Mouse (Mus musculus) kidney, postnatal 36 days (tissue): ENCODE measurements around the gene 4930579F01Rik.

ENCODE experiments used
- DNase-seq, 2 experiments: peaks; one replicate each; pipeline ENCODE4 v3.0.0; 2021 to 2022; ENCODE audit warnings: mixed read lengths in 2 of 2

4930579F01Rik gene

DNA sequence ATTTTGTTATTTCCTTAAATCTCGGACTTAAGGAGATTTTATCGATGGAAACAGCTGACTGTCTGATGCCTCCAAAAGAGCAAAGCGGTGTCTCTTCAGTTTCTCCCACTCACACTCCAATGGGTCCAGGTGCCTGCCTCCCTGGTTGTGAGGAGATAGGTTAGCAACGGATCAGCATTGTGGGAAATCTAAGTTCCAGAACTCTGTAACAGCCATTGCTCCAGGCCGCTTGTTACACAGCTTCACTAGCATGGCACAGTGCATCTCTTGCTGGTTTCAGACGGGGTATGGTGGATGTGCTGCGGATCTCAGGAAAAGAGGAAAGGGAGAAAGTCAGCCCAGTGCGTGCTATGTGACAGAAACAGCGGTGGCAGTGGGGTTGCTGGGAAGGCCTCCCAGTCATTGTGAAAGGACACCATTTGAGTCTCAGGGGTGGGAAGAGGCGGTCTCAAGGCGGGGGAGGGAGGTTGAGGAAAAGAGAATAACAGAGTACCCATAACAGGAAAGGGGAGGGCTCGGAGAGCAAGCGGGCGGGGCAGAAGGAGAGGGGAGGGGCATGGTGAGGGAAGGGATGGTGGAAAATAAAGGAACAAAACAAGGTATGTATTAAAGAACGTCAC lies at the start of gene 4930579F01Rik:
Gene 4930579F01Rik, minus strand, starts transcription at position 143 of the 620 bp plus-strand sequence.
- DNase-seq: no peak

DNA sequence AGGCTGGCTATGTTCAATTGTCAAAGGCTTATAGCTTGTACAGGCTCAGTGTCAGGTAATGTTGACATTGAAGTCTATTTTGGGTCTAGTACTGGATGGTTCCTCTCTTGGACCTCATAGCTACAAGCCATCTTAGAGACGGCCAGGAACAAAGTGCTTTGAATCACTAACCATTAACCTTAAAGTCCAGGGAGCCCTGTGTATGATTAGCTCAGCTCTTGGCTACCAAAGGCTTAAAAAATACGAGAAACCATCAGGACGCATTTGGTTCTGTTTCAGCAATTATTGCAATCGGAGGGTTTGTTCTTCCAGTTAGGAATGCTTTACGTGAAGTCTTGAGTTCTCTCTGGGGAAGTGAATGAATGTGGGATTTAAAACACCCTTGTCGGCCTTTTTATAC lies 49.3 kb upstream of the 4930579F01Rik start:
- peak; percentile 43 to 84 for DNase-seq

DNA sequence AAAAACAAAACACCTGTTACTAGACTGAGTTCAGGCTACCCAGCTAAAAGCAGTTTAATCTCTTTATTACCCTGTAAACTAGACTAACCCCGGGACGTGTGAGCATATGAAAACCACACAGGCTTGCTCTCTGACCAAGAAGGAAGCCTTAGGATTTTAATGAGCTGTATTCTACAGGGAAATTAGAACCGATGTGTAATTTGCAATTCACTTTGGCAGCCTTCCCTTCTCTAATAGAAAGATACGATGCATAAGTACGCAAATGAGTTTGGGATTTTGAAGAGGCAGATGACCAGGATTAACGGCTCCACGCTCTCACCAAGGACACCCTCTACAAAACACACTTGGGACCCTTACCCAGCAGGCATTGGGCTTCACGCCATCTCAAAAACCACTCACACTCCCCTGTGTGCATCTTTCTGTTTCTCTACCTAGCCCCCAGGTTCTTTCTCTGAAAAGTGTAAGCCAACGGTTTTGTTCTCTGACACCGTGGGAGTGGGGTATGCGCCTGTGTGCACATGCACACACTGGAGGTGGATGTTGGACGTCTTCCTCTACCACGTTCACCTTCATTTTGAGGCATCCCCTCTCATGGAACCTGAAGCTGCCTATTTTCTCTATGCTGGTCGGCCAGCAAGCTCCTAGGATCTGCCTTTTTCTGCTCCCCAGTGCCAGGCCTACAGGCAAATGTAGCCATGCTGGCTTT lies 48.5 kb upstream of the 4930579F01Rik start:
- peak in 1 of 2 experiments; percentile 27 for DNase-seq

DNA sequence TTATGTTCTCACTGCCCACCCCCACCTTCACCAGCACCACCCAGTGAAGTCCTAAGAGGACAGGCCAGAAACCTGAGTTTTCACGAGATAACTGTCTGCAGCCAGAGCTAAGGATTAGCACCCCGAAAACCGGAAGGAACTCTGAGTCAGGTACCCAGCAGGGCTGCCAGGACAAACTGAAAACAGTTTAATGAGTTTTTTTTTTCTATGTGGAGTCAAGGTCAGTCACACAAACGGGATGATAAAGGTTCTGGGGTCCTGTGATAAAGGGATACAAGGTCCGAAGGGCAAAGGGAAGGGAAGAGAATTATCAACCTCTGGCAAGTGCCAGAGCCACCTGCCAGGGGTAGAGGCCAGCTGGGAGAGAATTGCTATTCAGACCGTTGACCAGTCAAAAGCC lies 47.7 kb upstream of the 4930579F01Rik start:
- DNase-seq: peak; percentile 56 to 62

DNA sequence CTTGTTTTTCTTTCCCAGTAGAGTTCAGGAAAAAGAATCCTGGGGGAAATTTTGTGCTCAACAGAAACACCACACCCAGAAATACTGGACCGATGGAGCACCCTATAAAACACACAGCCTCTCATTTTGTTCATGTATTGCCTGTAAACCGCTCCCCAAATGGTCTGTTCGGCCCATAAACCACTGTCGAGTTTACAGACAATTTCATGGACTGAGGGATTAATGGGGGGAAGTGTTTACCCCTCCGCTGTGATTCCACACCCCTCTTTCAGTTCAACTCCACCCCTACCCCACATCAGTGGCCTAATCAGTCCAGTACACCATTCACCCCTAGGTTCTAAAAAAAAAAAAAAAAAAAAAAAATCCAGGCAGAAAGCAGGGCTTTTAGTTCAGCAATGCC lies 47.3 kb upstream of the 4930579F01Rik start:
- no peak for DNase-seq

DNA sequence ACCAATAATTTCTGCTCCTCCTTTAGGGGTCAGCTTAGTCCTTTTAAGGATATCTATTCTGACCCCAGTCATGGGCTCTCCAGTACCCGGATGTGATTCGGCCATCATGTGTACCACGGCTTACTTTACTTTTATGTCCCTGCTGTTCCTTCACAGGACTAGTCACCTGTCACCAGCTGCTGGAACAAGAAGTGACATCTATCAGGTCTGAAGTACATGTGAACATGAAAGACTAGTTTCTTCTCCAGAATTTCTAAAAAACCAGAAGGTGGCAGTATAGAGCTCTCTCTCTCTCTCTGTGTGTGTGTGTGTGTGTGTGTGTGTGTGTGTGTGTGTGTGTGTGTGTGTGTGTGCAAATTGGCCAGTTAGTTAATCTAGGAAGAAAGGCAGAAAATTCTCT lies 46.8 kb upstream of the 4930579F01Rik start:
- peak in 1 of 2 experiments; percentile 20 for DNase-seq

DNA sequence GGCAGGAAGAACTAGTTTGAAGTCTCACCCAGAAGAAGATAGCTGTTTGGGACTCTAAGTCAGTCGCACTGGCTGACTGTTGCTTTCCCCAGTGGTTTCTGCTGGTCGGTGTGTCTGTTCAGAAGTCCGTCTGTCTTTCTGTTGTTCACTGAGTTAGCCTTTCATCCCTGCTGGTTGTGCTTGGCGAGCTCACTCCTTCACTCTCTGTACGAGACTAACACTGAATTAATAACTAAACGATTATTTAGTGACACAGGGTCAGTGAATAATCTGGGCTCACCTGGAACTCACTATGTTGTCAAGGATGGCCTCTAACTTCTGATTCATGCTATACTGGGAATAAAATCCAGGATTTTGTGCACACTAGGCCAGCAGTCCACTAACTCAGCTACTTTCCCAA lies 45.8 kb upstream of the 4930579F01Rik start:
- peak in 1 of 2 experiments; percentile 47 for DNase-seq

DNA sequence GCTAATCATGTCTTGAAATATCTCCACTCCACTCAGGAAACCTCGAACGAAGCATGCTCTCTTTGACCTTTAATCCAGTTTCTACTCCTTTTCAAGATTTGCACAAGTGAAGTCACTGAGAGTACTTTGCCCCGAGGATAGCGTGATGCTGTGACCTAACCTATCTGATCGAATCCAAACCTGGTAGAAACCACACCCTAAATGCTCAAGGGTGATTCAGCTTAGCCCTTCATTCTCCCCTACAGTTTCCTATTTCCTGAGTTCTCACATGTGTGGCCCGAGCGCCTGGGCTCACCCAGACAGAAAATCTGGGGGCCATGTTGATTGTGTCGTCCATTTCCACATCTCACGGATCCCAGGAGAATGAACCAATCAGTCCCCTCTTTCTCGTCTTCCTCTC lies 44.4 kb upstream of the 4930579F01Rik start:
- DNase-seq: peak in 1 of 2 experiments; percentile 9

DNA sequence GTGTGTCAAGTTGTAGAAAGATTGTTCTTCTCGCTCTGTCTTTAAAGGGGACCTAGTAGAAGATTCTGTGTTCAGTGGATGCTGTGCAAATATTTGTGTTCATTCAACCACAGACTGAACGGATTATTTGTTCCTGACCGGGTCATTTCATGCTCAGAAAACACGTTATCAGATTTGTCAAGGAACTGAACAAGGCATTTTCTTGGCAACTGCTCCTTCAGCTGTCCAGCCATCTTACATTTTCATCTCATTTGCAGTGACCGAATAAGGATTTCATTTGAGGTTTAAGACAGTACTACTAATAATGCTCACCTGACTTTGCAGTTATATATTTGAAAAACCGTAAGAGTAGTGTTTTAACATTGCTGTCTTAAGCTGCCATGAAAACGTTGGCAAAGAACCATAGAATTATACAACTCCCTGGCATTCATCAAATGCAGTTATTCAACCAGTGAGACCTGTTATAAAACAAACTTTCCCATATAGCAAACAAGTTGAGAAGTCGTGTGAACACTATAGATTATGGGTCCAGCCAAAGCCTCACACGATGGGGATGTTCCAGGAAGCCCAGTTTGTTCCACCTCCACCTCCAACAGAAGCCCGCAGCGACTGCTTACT lies 43.0 kb upstream of the 4930579F01Rik start:
- no peak for DNase-seq

DNA sequence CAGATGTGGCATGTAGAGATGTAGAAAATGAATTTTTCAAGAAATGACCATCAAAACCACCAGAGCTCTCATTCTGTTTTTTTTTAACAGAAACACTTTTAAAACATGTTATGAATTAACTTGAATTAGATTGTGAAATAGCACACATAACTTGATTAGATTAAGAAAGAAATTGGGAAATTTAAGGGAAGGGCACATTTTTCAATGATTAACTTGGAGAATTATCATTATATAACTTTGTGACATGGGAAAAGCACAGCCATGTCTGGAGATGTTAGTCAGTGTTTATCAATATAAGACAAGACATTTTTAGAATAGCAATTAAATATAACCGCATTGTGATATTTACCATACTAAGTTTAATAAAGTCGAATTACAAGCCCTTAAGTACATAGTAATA lies 37.9 kb upstream of the 4930579F01Rik start:
- DNase-seq: no peak

DNA sequence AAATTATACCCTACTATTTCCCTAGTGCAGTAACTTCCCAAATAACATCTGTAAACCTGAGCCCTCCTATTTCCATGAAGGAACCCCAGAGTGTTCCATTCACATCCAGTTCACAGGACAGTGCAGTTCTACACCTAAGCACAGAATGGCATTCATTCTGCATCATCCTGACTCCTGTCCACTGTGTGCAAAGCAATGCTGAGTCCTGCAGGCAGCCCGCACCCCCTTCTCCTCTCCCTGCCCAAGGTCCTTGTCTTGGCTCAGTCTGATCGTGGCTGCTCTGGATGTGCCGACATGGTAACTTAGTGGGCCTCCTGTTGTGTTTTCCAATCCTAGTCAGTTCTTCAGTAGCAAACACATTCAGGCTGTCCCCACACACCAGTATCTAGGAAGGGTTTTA lies 36.6 kb upstream of the 4930579F01Rik start:
- DNase-seq: no peak

DNA sequence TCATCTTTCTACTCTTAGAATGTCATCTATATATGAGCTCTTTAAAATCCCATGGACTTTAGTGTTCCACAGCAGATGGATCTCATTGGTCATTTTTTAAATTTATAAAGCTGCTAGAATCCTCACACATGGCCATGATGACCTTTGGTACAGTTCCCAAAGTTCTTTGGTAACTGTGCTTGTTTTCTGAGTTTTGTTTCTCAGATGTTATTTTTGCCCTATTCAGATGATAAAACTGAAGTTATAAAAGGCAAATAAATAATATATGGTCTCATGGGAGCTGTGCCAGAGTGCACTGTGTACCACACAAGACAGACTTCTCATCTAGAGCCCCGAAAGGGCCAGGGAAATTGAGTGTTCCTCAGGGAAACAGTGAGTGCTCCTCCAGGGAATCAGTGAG lies 35.8 kb upstream of the 4930579F01Rik start:
- no peak for DNase-seq

DNA sequence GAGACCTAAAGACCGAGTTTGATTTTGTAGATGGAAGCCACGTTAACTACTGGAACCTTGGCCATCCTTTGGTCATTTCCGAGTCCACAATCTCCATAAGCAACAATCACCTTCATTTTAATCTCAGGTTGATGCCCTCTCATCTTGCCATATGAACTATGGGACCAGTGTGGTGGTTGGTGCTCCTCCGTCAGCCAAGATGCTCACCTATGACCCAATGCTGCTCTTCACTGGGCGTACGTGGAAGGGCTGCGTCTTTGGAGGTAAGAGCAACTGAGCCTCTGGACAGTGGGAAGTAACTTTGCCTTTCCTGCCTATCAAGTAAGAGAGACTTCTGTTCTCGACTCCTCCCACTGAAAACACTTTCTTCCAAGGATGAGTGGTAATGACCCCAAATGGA lies 34.2 kb upstream of the 4930579F01Rik start:
- DNase-seq: no peak

DNA sequence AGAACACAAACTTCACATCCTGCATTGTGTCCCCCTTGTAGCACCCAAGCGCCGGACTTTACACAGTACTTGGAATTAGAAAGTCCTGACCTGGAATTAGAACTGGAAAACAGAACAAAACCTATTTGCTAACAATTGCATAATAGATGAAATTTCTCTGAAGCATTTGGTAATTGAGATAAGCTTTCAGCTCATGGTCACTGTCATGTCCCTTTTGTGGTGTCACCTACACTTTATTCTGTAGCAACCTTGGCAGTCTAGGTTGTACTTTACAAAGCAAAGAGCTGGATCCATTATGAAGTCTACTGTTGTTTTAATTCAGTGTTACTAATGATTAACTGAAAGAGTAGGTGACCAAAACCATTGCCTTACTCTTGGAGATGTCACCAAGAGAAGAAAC lies 33.5 kb upstream of the 4930579F01Rik start:
- no peak for DNase-seq

DNA sequence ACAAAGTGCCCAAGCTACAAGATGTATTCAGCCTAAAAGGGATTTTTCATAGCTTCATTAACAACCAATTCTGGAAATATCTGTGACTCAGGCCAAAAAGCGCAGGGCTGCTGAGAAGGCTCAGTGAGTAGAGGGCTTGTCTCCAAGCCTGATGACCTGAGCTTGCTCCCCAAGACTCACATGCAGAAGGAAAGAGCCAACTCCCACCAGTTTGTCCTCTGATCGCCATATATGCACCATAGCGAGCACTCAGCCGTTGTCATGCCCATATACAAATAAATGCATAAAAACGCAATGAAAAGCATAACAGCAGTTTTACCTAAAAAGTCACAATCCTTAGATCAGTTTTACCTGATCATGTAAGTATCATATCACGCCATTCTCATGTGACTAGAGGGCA lies 32.9 kb upstream of the 4930579F01Rik start:
- no peak for DNase-seq

DNA sequence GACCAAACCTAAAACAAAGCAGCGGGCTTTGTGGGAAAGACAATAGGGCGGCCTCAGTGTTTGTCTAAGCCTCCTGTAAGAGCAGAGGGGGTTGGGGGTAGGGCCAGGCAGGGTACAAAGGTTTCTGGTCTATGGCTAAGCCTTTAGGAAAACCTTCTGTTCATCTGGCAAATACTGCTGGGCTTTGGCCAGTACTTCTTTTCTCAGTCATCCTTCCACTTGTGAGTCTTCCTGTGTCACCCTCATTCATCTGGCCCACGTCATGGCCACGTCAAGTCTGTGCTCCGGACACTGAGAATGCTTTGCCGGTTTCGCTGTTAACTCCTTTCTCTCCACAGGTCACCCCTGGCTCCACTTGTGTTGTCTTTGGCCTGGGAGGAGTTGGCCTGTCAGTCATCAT lies 32.2 kb upstream of the 4930579F01Rik start:
- DNase-seq: peak; percentile 70 to 78

DNA sequence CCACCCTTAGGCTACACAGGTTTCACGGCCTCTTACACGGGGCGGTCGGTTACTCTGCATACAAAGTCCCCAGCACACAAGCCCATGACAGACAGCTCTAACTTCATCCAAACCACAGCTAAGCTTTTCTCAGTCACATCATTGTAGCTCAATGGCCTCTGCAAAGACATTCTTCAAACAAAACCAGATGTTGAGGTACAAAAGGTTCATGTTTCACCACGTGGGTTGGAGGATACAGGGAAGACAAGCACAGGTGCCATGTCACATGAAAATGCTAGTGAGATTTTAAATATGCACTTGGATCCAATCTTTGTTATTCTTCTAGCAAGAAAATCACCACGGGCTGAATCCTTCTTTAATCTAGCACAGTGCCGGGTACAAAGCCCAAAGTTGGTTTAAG lies 31.7 kb upstream of the 4930579F01Rik start:
- no peak for DNase-seq

DNA sequence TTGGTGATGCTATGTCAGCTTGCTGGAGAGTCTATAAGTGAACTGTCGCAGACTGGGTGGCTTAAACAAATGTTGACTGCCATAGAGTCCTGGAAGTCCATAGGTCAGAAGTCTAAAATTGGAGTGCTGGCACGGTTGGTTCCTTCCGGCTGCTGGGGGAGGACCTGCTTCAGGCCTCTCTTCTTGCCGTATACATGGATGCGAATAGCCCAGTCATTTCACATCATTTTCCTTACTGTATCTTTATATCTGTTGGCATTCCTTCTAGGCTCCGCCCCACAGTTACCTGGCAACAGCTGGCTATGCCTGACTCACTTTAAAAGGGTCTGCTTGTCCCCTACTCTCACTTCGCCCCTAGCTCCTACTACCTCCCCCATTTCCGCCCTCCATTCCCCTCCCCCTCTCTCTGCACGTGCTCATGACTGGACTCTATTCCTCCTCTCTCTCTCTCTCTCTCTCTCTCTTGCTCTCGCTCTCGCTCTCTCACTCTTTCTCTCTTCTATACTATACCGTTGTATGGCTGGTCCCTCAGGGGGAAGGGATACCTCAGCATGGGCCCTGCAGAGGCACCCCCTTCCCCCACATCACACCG lies 30.8 kb upstream of the 4930579F01Rik start:
- DNase-seq: no peak

DNA sequence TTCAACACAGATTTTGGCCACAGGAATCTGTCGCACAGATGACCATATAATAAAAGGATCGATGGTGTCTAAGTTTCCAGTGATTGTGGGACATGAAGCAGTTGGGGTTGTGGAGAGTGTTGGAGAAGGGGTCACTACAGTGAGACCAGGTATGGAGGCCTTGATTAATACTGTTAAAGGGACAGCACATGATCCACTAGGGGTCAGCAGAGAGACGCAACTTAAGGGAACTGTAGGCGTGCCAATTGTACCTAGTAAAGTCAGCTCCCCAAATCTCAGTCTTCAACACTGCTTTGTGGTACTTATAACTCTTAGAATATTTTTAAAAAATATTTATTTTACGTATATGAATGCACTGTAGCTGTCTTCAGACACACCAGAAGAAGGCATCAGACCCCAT lies 29.3 kb upstream of the 4930579F01Rik start:
- peak; percentile 89 for DNase-seq

DNA sequence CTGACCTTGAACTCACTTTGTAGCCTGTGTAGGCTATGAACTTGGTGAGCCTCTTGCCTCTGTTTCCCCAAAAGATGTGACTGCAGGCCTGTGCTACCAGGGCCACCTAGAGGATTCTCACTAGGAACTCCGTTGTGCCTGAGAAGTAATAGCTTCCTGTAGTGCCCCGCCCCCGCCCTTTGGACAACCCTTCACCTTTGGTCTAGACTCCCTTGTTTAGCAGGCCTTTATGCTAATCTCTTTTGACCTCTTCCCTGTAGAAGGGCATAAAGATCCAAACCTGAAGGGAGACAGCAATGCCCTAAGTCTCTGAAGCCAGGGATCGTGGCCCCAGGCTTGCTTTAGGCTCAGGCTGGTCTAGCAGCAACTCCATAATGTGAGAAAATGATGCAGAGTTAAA lies 28.9 kb upstream of the 4930579F01Rik start:
- DNase-seq: peak in 1 of 2 experiments; percentile 27

DNA sequence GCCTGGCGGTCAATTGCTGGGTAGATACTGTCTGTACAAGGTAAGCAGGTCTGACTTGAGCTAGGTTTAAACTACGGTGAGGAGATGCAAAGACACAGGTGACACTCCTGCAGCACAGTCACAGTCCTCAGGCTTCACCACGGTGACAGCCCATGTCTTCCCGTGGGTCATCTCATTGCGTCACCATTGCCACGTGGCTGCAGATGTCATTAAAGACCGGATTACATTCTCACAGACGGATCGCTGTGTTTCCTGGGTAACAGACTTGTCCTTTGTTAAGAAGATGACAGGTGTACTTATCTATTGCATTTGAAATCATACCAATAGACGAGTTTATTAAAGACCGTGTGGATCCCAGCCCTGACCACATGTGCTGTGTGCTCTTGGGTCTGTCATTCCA lies 27.5 kb upstream of the 4930579F01Rik start:
- DNase-seq: no peak

DNA sequence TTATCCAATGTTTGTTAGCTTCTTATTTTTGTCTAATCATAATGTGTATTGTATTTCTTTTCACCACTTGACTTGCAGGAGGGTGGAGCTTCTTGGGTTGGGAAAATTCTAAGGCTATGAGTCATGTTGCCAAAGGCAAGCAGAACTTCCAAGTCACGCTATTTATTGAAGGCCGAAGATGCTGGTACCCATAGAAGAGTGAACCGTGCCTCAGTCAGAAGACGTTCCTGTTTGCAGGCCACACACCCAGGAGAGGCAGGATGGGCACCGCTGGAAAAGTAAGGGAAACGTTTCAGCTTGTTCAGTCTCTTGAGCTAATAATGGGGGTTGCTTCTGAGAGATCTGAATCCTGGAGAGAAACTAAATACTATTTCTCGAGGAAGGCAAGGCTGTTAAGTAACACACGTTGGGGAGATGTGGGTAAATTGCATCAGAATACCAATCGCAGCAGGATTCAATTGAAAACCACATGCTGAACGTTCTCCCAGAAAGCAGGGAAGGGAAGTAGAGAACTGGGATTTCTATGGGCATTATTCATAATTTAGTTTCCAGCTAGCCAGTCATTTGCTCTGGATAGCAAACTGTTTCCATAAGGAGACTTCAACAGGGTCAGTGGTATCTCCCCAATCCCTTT lies 24.1 kb upstream of the 4930579F01Rik start, which contains the start of gene Adh7:
Gene Adh7, plus strand, starts transcription at position 130 of the 634 bp plus-strand sequence.
- DNase-seq: no peak

DNA sequence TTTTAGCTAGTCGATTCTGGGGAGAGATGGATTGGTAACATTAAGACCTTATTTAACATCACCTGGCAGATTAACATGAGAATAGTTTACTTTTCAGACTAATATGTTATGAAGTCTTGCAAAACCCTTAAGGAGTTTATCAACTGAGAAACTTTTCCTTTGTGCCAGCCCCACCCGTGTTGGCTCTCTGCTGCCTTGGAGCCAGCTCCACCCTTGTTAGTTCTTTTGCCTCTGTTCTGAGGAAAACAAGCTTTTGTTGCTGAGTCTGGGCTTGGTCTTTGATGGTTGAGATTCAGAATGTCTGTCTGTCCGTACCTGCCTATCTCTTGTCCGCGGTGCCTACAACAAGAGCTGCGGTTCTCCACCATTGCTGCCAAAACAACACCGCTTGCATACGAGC lies 22.5 kb upstream of the 4930579F01Rik start:
- no peak for DNase-seq
